Mouse (Mus musculus) G1E (cell line): ENCODE data around the gene Lfng. TPM values are rescaled to one million over a fixed set of nuclear protein-coding genes. Genes with fewer than 3 reads are reported as not detected.

Experiments used
- ATAC-seq: 2 replicates; pipeline ENCODE4 v1.8.0; 2016; ENCODE audit warnings: mild to moderate bottlenecking; ENCODE audit not compliant: insufficient number of reproducible peaks, poor library complexity, low FRiP score, severe bottlenecking; ENCODE audit errors: extremely low read depth
- DNase-seq: peaks from one replicate; pipeline ENCODE4 v3.0.0; 2012; ENCODE audit warnings: low spot score
- H3K27me3 ChIP-seq: 2 replicates; pipeline ENCODE4 v1.6.1; 2012; ENCODE audit warnings: mild to moderate bottlenecking, low read length, inconsistent platforms; ENCODE audit not compliant: insufficient read depth
- H3K36me3 ChIP-seq: replicated peaks from 2 replicates; pipeline ENCODE3; 2012; ENCODE audit warnings: mild to moderate bottlenecking, inconsistent platforms
- H3K4me1 ChIP-seq: 2 replicates; pipeline ENCODE4 v1.6.1; 2012; ENCODE audit warnings: low read depth, low read length, inconsistent platforms, mixed read lengths; ENCODE audit not compliant: insufficient read depth
- H3K4me3 ChIP-seq: 2 replicates; pipeline ENCODE4 v1.5.1; 2012; ENCODE audit warnings: low read depth, mild to moderate bottlenecking, inconsistent platforms, low read length, moderate library complexity, mixed read lengths
- H3K9me3 ChIP-seq: replicated peaks from 2 replicates; pipeline ENCODE4 v1.6.1; 2012; ENCODE audit warnings: inconsistent platforms
- CTCF ChIP-seq: IDR thresholded peaks from 2 replicates; pipeline ENCODE4 v1.5.1; 2012; ENCODE audit warnings: low read depth, low read length, inconsistent platforms, mixed read lengths
- GATA1 ChIP-seq: IDR thresholded peaks from 2 replicates; pipeline ENCODE4 v1.6.1; 2012; ENCODE audit warnings: borderline replicate concordance, low read length, inconsistent platforms, mixed read lengths
- GATA2 ChIP-seq: IDR thresholded peaks from 2 replicates; pipeline ENCODE4 v1.6.1; 2012; ENCODE audit warnings: low read depth, low read length, inconsistent platforms, borderline replicate concordance
- POLR2AphosphoS5 ChIP-seq: IDR thresholded peaks from 2 replicates; pipeline ENCODE4 v1.6.1; 2012; ENCODE audit warnings: low read depth, low read length, inconsistent platforms; ENCODE audit not compliant: insufficient replicate concordance
- TAL1 ChIP-seq: conservative IDR thresholded peaks from 2 replicates; pipeline ENCODE4 v1.6.1; 2012; ENCODE audit warnings: low read depth, low read length, inconsistent platforms, mixed read lengths
- polyA plus RNA-seq: library from polyadenylated mRNA; stranded (reverse); fragments of >175 nt; gene quantifications from 2 replicates; pipeline ENCODE4 v1.2.3, GENCODE M21; 2012
- total RNA-seq, 2 experiments: library from RNA; stranded (forward) in 1 of 2; stranded (reverse) in 1 of 2; fragments of 200-1000 nt in 1 of 2; fragments of >200 nt in 1 of 2; fragmentation: Nextera tagmentation in 1 of 2; gene quantifications; 2 replicates each; pipeline ENCODE4 v1.2.3; 2014 to 2017

The Lfng gene
- total RNA-seq (2014; fragmentation: Nextera tagmentation) = 3.1 and 4.3 TPM in 2 replicates
- 11.4 and 15.2 TPM in 2 replicates for total RNA-seq (2017)
- polyA plus RNA-seq = 11.2 and 12.0 TPM in 2 replicates

- DNase-seq (peak; percentile 65), ATAC-seq (peak; percentile 47)
- no peak for TF ChIP-seq POLR2AphosphoS5
- TF ChIP-seq GATA2 = no peak
- no peak for TF ChIP-seq TAL1
- peaks cover 17% of the 10 kb centered on the region for H3K9me3 ChIP-seq
- H3K36me3 ChIP-seq = peaks cover 7% of the 10 kb centered on the region
- H3K4me1 ChIP-seq = peaks cover 58% of the 10 kb centered on the region
- H3K27me3 ChIP-seq = peaks cover 73% of the 10 kb centered on the region
- H3K4me3 ChIP-seq = peak within 1 kb of the TSS; percentile 67
Measured at GRCm38 (mm10) chr5:140607001-140607835, at the start of gene Lfng. Gene Lfng, plus strand, starts transcription at chr5:140607320.

GRCm38 (mm10) chr5:140562601-140563000 lies 44.5 kb upstream of the Lfng start:
- ATAC-seq (no peak), DNase-seq (no peak)
- Histone ChIP-seq H3K9me3 (no peaks in the 10 kb centered on the region), H3K4me3 (no peak overlapping the region), H3K4me1 (peaks cover 6% of the 10 kb centered on the region; the same call in 1 of the 2 replicates), H3K27me3 (peaks cover 31% of the 10 kb centered on the region), H3K36me3 (no peaks in the 10 kb centered on the region)
- TF ChIP-seq POLR2AphosphoS5 = no peak
- TF ChIP-seq GATA2 = no peak
- TF ChIP-seq TAL1 = no peak

GRCm38 (mm10) chr5:140564896-140565295 lies 42.2 kb upstream of the Lfng start, which contains the start of gene Grifin:
Gene Grifin, minus strand, starts transcription at chr5:140565071.
- Histone ChIP-seq H3K36me3 (no peaks in the 10 kb centered on the region), H3K27me3 (peaks cover 33% of the 10 kb centered on the region), H3K4me1 (peaks cover 6% of the 10 kb centered on the region; the same call in 1 of the 2 replicates), H3K9me3 (no peaks in the 10 kb centered on the region), H3K4me3 (no peak within 1 kb of the TSS)
- DNase-seq = no peak
- TF ChIP-seq GATA1 (no peak), CTCF (no peak), TAL1 (no peak), GATA2 (no peak)
- peak; percentile 37; the same call in 1 of the 2 replicates for ATAC-seq

- ATAC-seq = no peak
Measured at GRCm38 (mm10) chr5:140565451-140565850, 41.7 kb upstream of the Lfng start.

GRCm38 (mm10) chr5:140565856-140566255 lies 41.3 kb upstream of the Lfng start:
- Histone ChIP-seq H3K9me3 (no peaks in the 10 kb centered on the region), H3K36me3 (no peaks in the 10 kb centered on the region), H3K4me1 (peaks cover 6% of the 10 kb centered on the region; the same call in 1 of the 2 replicates), H3K27me3 (peaks cover 33% of the 10 kb centered on the region), H3K4me3 (no peak overlapping the region)
- DNase-seq = peak; percentile 31
- no peak for TF ChIP-seq POLR2AphosphoS5
- no peak for TF ChIP-seq TAL1
- TF ChIP-seq GATA1 = no peak
- TF ChIP-seq CTCF = no peak
- TF ChIP-seq GATA2 = no peak
- no peak for ATAC-seq

More at GRCm38 (mm10) chr5:140565451-140565850, 41.7 kb upstream of the Lfng start:
- TF ChIP-seq CTCF (no peak), GATA2 (no peak), GATA1 (no peak), TAL1 (no peak), POLR2AphosphoS5 (no peak)
- no peak overlapping the region for H3K4me3 ChIP-seq
- no peak for DNase-seq
- H3K27me3 ChIP-seq = peaks cover 33% of the 10 kb centered on the region
- peaks cover 6% of the 10 kb centered on the region; the same call in 1 of the 2 replicates for H3K4me1 ChIP-seq
- H3K9me3 ChIP-seq = no peaks in the 10 kb centered on the region
- no peaks in the 10 kb centered on the region for H3K36me3 ChIP-seq

GRCm38 (mm10) chr5:140566271-140566670 lies 40.8 kb upstream of the Lfng start:
- TF ChIP-seq GATA2 = no peak
- no peak for TF ChIP-seq GATA1
- TF ChIP-seq POLR2AphosphoS5 = no peak
- no peak for TF ChIP-seq TAL1
- no peak for TF ChIP-seq CTCF
- ATAC-seq (no peak), DNase-seq (no peak)
- Histone ChIP-seq H3K9me3 (no peaks in the 10 kb centered on the region), H3K4me1 (peaks cover 6% of the 10 kb centered on the region; the same call in 1 of the 2 replicates), H3K4me3 (no peak overlapping the region), H3K36me3 (no peaks in the 10 kb centered on the region), H3K27me3 (peaks cover 33% of the 10 kb centered on the region)

- Histone ChIP-seq H3K4me1 (peaks cover 6% of the 10 kb centered on the region; the same call in 1 of the 2 replicates), H3K9me3 (no peaks in the 10 kb centered on the region), H3K27me3 (peaks cover 40% of the 10 kb centered on the region), H3K4me3 (no peak overlapping the region), H3K36me3 (no peaks in the 10 kb centered on the region)
- no peak for TF ChIP-seq GATA1
- no peak for TF ChIP-seq CTCF
- no peak for TF ChIP-seq TAL1
- TF ChIP-seq GATA2 = no peak
- no peak for TF ChIP-seq POLR2AphosphoS5
- ATAC-seq (no peak), DNase-seq (no peak)
Measured at GRCm38 (mm10) chr5:140567321-140567720, 39.8 kb upstream of the Lfng start.
